ENCODE assay signal across 29 mouse cellular contexts in the genomic region with DNA sequence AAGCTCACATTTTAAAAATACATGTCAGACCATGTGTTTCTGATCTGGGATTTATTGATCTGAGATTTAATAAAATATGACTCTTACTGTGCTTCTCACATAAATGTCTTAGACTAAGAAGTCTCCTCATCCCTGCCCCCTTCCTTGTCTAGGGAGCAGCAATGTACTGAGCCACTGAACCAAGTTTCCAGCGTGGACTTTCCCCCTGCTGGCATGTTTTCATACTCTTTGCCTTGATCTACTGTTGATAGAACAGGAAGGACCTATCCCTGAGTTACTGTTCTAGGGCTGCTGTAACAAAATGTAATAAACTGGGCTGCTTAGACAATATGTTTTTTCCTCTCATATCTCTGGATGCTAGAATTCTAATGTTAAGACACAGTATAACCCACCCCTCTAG.
A peak's percentile ranks its signal among the peaks of the same experiment; 100 is the strongest.
DNase-seq lines count a peak whose midpoint lies in the region; ATAC-seq and TF ChIP-seq lines count a peak whose summit lies in the region.
"Had no signal": no experiment of that assay in that cellular context is flagged by ENCODE, and none has a peak within 500 bp of the region (broad histone marks: within the 10 kb centered on the region; RNA-seq: fewer than 3 reads in every experiment).

No protein-coding gene starts in this region.

- no peak for TF ChIP-seq POLR2A in kidney, adult 2 months (IDR thresholded peaks at IDR 0.05; ENCODE audit: low read depth, low read length)

- no peak for TF ChIP-seq EP300 in stomach, postnatal 0 days (optimal IDR thresholded peaks at IDR 0.05)

- H3K27ac ChIP-seq in kidney, adult 2 months (ENCODE audit: insufficient read depth, low read depth, low read length): 0 out of 2 replicates have a peak overlapping the region, but pooled peaks have one; percentile 9
- H3K27ac ChIP-seq in kidney, embryonic 14.5 days (ENCODE audit: low read depth, low read length): no peak overlapping the region
- no peak overlapping the region for H3K27ac ChIP-seq in kidney, embryonic 16.5 days (ENCODE audit: low read length)
- H3K27ac ChIP-seq in stomach, postnatal 0 days (replicated peaks): no peak overlapping the region
- H3K27ac ChIP-seq: embryonic facial prominence, embryonic 10.5 days; embryonic facial prominence, embryonic 13.5 days; forebrain, embryonic 10.5 days; forebrain, embryonic 13.5 days; heart, adult 2 months; heart, embryonic 10.5 days; heart, embryonic 13.5 days; hindbrain, embryonic 14.5 days had no signal

- no peak overlapping the region for H3K4me3 ChIP-seq in kidney, adult 2 months (ENCODE audit: insufficient read depth, low read depth, low read length)
- H3K4me3 ChIP-seq in kidney, embryonic 14.5 days (ENCODE audit: low read length): no peak overlapping the region
- no peak overlapping the region for H3K4me3 ChIP-seq in kidney, embryonic 16.5 days (ENCODE audit: low read length)
- no peak overlapping the region for H3K4me3 ChIP-seq in stomach, postnatal 0 days (ENCODE audit: low read depth, low read length)
- H3K4me3 ChIP-seq: embryonic facial prominence, embryonic 10.5 days; embryonic facial prominence, embryonic 13.5 days; erythroblast, embryonic 14.5 days; forebrain, embryonic 10.5 days; forebrain, embryonic 13.5 days; heart, adult 2 months; heart, embryonic 10.5 days; heart, embryonic 13.5 days had no signal

- no peak overlapping the region for H3K4me2 ChIP-seq in kidney, embryonic 14.5 days (replicated peaks; ENCODE audit: low read depth, low read length)
- no peak overlapping the region for H3K4me2 ChIP-seq in kidney, embryonic 16.5 days (replicated peaks; ENCODE audit: low read depth, low read length)
- no peak overlapping the region for H3K4me2 ChIP-seq in stomach, postnatal 0 days (replicated peaks; ENCODE audit: low read depth)
- H3K4me2 ChIP-seq: embryonic facial prominence, embryonic 13.5 days; forebrain, embryonic 13.5 days; heart, embryonic 13.5 days; hindbrain, embryonic 14.5 days had no signal

- WGBS in kidney, adult 2 months: 13% methylated on average over 1 of the region's 1 CpGs
- WGBS in kidney, embryonic 14.5 days: 85% methylated on average over 1 of the region's 1 CpGs
- WGBS in kidney, embryonic 16.5 days: 62% methylated on average over 1 of the region's 1 CpGs
- WGBS in stomach, postnatal 0 days: 50% methylated on average over 1 of the region's 1 CpGs

- H3K9me3 ChIP-seq in kidney, embryonic 14.5 days (ENCODE audit: control insufficient read depth, low read length): no peaks in the 10 kb centered on the region
- no peaks in the 10 kb centered on the region for H3K9me3 ChIP-seq in kidney, embryonic 16.5 days (ENCODE audit: low read length)
- H3K9me3 ChIP-seq in stomach, postnatal 0 days (ENCODE audit: control insufficient read depth, low read length): no peaks in the 10 kb centered on the region
- H3K9me3 ChIP-seq: embryonic facial prominence, embryonic 10.5 days; embryonic facial prominence, embryonic 13.5 days; forebrain, embryonic 10.5 days; forebrain, embryonic 13.5 days; heart, embryonic 10.5 days; heart, embryonic 13.5 days had no signal

- no peaks in the 10 kb centered on the region for H3K36me3 ChIP-seq in kidney, adult 2 months (ENCODE audit: control insufficient read depth, insufficient read depth, low read length)
- H3K36me3 ChIP-seq in kidney, embryonic 14.5 days (ENCODE audit: control insufficient read depth, insufficient read depth, low read length): no peaks in the 10 kb centered on the region
- H3K36me3 ChIP-seq in kidney, embryonic 16.5 days (ENCODE audit: insufficient read depth, low read length): no peaks in the 10 kb centered on the region
- H3K36me3 ChIP-seq in stomach, postnatal 0 days (ENCODE audit: control insufficient read depth, insufficient read depth, low read length): no peaks in the 10 kb centered on the region
- H3K36me3 ChIP-seq: embryonic facial prominence, embryonic 10.5 days; embryonic facial prominence, embryonic 13.5 days; forebrain, embryonic 10.5 days; heart, embryonic 10.5 days; heart, embryonic 13.5 days had no signal

- no peak for TF ChIP-seq CTCF in kidney, adult 2 months (conservative IDR thresholded peaks at IDR 0.05; ENCODE audit: insufficient read depth, insufficient read length, low read depth, low read length)
- TF ChIP-seq CTCF in stomach, postnatal 0 days (IDR thresholded peaks at IDR 0.05; ENCODE audit: low read depth): peak; percentile 14; the same call in 1 of the 2 replicates

- H3K4me1 ChIP-seq in kidney, adult 2 months (ENCODE audit: control insufficient read depth, insufficient read depth, low read length): peaks cover 7% of the 10 kb centered on the region; the same call in 1 of the 2 replicates
- no peaks in the 10 kb centered on the region for H3K4me1 ChIP-seq in kidney, embryonic 14.5 days (ENCODE audit: control insufficient read depth, insufficient read depth, low read length)
- no peaks in the 10 kb centered on the region for H3K4me1 ChIP-seq in kidney, embryonic 16.5 days (ENCODE audit: insufficient read depth, low read length)
- no peaks in the 10 kb centered on the region for H3K4me1 ChIP-seq in stomach, postnatal 0 days (replicated peaks; ENCODE audit: control insufficient read depth, insufficient read depth)
- H3K4me1 ChIP-seq: embryonic facial prominence, embryonic 10.5 days; embryonic facial prominence, embryonic 13.5 days; forebrain, embryonic 10.5 days; forebrain, embryonic 13.5 days; heart, embryonic 10.5 days; heart, embryonic 13.5 days had no signal

- no peak overlapping the region for H3K9ac ChIP-seq in kidney, embryonic 14.5 days (ENCODE audit: low read depth, low read length)
- H3K9ac ChIP-seq in kidney, embryonic 16.5 days (replicated peaks; ENCODE audit: low read length): no peak overlapping the region
- no peak overlapping the region for H3K9ac ChIP-seq in stomach, postnatal 0 days (ENCODE audit: low read length)
- H3K9ac ChIP-seq: embryonic facial prominence, embryonic 13.5 days; forebrain, embryonic 13.5 days; heart, embryonic 13.5 days; hindbrain, embryonic 14.5 days had no signal

- DNase-seq in kidney, adult 2 months: peak; percentile 85
- peak; percentile 9 for DNase-seq in kidney, postnatal 10 days
- peak; percentile 55 to 64 for DNase-seq in kidney, postnatal 25 days
- DNase-seq in stomach, postnatal 0 days (ENCODE audit: low spot score): peak; percentile 21
- no peak for DNase-seq in ovary, postnatal 36 days (ENCODE audit: low spot score)
- DNase-seq: adrenal gland, adult 2 months; adrenal gland, postnatal 14 days; cerebellum, adult 11 months; cerebellum, adult 2 months; cerebellum, adult 9-11 months; cerebellum, postnatal 25 days; embryo, embryonic 11 days; gastrocnemius, postnatal 10 days; gastrocnemius, postnatal 36 days; heart, adult 2 months; heart, postnatal 14 days; heart, postnatal 4 days had no signal

- no peaks in the 10 kb centered on the region for H3K27me3 ChIP-seq in kidney, adult 2 months (replicated peaks; ENCODE audit: control insufficient read depth, insufficient read depth, low read length)
- no peaks in the 10 kb centered on the region for H3K27me3 ChIP-seq in kidney, embryonic 14.5 days (ENCODE audit: control insufficient read depth, insufficient read depth, low read length)
- no peaks in the 10 kb centered on the region for H3K27me3 ChIP-seq in kidney, embryonic 16.5 days (ENCODE audit: insufficient read depth, low read length)
- no peaks in the 10 kb centered on the region for H3K27me3 ChIP-seq in stomach, postnatal 0 days (ENCODE audit: control insufficient read depth, insufficient read depth, low read length)
- H3K27me3 ChIP-seq: embryonic facial prominence, embryonic 13.5 days; forebrain, embryonic 13.5 days; heart, embryonic 13.5 days had no signal

- ATAC-seq in kidney, embryonic 14.5 days (ENCODE audit: low FRiP score, low TSS enrichment): no peak
- no peak for ATAC-seq in kidney, embryonic 16.5 days (ENCODE audit: low FRiP score, low TSS enrichment)
- no peak for ATAC-seq in stomach, postnatal 0 days (ENCODE audit: low FRiP score, low TSS enrichment)
- ATAC-seq: CD4-positive, CD25-positive, alpha-beta regulatory T cell, adult 4 months; forebrain, embryonic 13.5 days; forebrain, embryonic 16.5 days had no signal
